Mouse (Mus musculus) hindbrain, embryonic 14.5 days (tissue): ENCODE data around the gene Golim4. TPM values are rescaled to one million over a fixed set of nuclear protein-coding genes. Genes with fewer than 3 reads are reported as not detected.

Experiments used
- ATAC-seq: fragments of 200-750 bp; cut with Nextera tagmentation; 2 replicates; pipeline ENCODE4 v1.8.0; 2017; ENCODE audit warnings: moderate number of reproducible peaks, mild to moderate bottlenecking, moderate TSS enrichment, moderate library complexity; ENCODE audit not compliant: low FRiP score
- DNase-seq: peaks from one replicate; pipeline ENCODE4 v3.0.0-alpha.2; 2015; ENCODE audit warnings: low spot score
- H3K27ac ChIP-seq: fragments of 300-500 bp; sonication (generic); 2 replicates; pipeline ENCODE4 v1.5.1; 2014; ENCODE audit warnings: mild to moderate bottlenecking, moderate library complexity
- H3K27me3 ChIP-seq: fragments of 300-500 bp; sonication (generic); 2 replicates; pipeline ENCODE4 v1.6.1; 2014; ENCODE audit warnings: mild to moderate bottlenecking, low read length, mixed read lengths; ENCODE audit not compliant: control insufficient read depth, insufficient read depth
- H3K36me3 ChIP-seq: fragments of 300-500 bp; sonication (generic); replicated peaks from 2 replicates; pipeline ENCODE4 v1.6.1; 2014; ENCODE audit not compliant: control insufficient read depth, insufficient read depth
- H3K4me1 ChIP-seq: fragments of 300-500 bp; sonication (generic); replicated peaks from 2 replicates; pipeline ENCODE4 v1.6.1; 2014; ENCODE audit warnings: antibody characterized with exemption, low read length, mixed read lengths; ENCODE audit not compliant: control insufficient read depth, insufficient read depth
- H3K4me2 ChIP-seq: fragments of 300-500 bp; sonication (generic); replicated peaks from 2 replicates; pipeline ENCODE4 v1.6.1; 2014; ENCODE audit warnings: mild to moderate bottlenecking, moderate library complexity
- H3K4me3 ChIP-seq: fragments of 300-500 bp; sonication (generic); replicated peaks from 2 replicates; pipeline ENCODE4 v1.5.1; 2014; ENCODE audit warnings: mild to moderate bottlenecking, low read length
- H3K9ac ChIP-seq: fragments of 300-500 bp; sonication (generic); 2 replicates; pipeline ENCODE4 v1.6.1; 2014
- H3K9me3 ChIP-seq: fragments of 300-500 bp; sonication (generic); 2 replicates; pipeline ENCODE4 v1.6.1; 2016; ENCODE audit warnings: low read length; ENCODE audit not compliant: control insufficient read depth
- WGBS: fragments of 180-500 bp; shearing (Covaris S2); extraction: QIAGEN DNeasy Blood & Tissue Kit; methylation state at CpG from one replicate; pipeline ENCODE4 v1.1.7; 2014; 5-methylcytosine and 5-hydroxymethylcytosine counted together
- polyA plus RNA-seq: library from polyadenylated mRNA; unstranded; fragments of >200 nt; fragmentation: Nextera tagmentation; extraction: Ambion mirVana; gene quantifications from 2 replicates; pipeline ENCODE4 v1.2.1, GENCODE M21; 2014

Golim4 gene
- polyA plus RNA-seq, 1 experiment from 2014 or later: 19.6 TPM

GRCm38 (mm10) chr3:75929926-75930548 is 26.7 kb downstream of the Golim4 start:
- H3K27me3 ChIP-seq: no peaks in the 10 kb centered on the region
- H3K27ac ChIP-seq: no peak overlapping the region
- WGBS: 93% methylated on average over 7 of the region's 7 CpGs
- no peak overlapping the region for H3K4me2 ChIP-seq
- H3K36me3 ChIP-seq: no peaks in the 10 kb centered on the region
- H3K4me1 ChIP-seq: no peaks in the 10 kb centered on the region
- DNase-seq (no peak), ATAC-seq (no peak)
- 0 out of 2 replicates have a peak, but pooled peaks cover 3% of the 10 kb centered on the region for H3K9me3 ChIP-seq
- no peak overlapping the region for H3K9ac ChIP-seq
- H3K4me3 ChIP-seq: no peak overlapping the region

GRCm38 (mm10) chr3:75926327-75926726 is 30.4 kb downstream of the Golim4 start:
- H3K27me3 ChIP-seq: no peaks in the 10 kb centered on the region
- H3K9ac ChIP-seq: no peak overlapping the region
- no peak for DNase-seq
- no peak overlapping the region for H3K4me2 ChIP-seq
- no peak overlapping the region for H3K27ac ChIP-seq
- no peaks in the 10 kb centered on the region for H3K9me3 ChIP-seq
- ATAC-seq: no peak
- no peaks in the 10 kb centered on the region for H3K4me1 ChIP-seq
- 80% methylated on average over 3 of the region's 3 CpGs for WGBS
- H3K4me3 ChIP-seq: no peak overlapping the region
- no peaks in the 10 kb centered on the region for H3K36me3 ChIP-seq

- ATAC-seq: no peak
- Histone ChIP-seq H3K9ac (no peak overlapping the region), H3K9me3 (no peaks in the 10 kb centered on the region), H3K4me1 (no peaks in the 10 kb centered on the region), H3K4me3 (no peak overlapping the region), H3K4me2 (no peak overlapping the region), H3K36me3 (no peaks in the 10 kb centered on the region), H3K27me3 (no peaks in the 10 kb centered on the region), H3K27ac (no peak overlapping the region)
- no peak for DNase-seq
- WGBS: 68% methylated on average over 2 of the region's 2 CpGs
Observed at GRCm38 (mm10) chr3:75925123-75925522, 31.6 kb downstream of the Golim4 start.

- no peak overlapping the region for H3K9ac ChIP-seq
- H3K4me3 ChIP-seq: no peak overlapping the region
- H3K4me1 ChIP-seq: no peaks in the 10 kb centered on the region
- H3K9me3 ChIP-seq: no peaks in the 10 kb centered on the region
- DNase-seq: no peak
- no peaks in the 10 kb centered on the region for H3K36me3 ChIP-seq
- no peaks in the 10 kb centered on the region for H3K27me3 ChIP-seq
- no peak overlapping the region for H3K27ac ChIP-seq
- H3K4me2 ChIP-seq: no peak overlapping the region
- WGBS: 93% methylated on average over 17 of the region's 17 CpGs
- ATAC-seq: no peak
Observed at GRCm38 (mm10) chr3:75917770-75918503, 38.8 kb downstream of the Golim4 start.

GRCm38 (mm10) chr3:75912786-75913185 is 44.0 kb downstream of the Golim4 start:
- H3K9ac ChIP-seq: no peak overlapping the region
- ATAC-seq (no peak), DNase-seq (no peak)
- H3K27ac ChIP-seq: no peak overlapping the region
- H3K36me3 ChIP-seq: no peaks in the 10 kb centered on the region
- no peak overlapping the region for H3K4me3 ChIP-seq
- no peaks in the 10 kb centered on the region for H3K4me1 ChIP-seq
- no peak overlapping the region for H3K4me2 ChIP-seq
- H3K27me3 ChIP-seq: no peaks in the 10 kb centered on the region
- H3K9me3 ChIP-seq: no peaks in the 10 kb centered on the region
- WGBS: 79% methylated on average over 4 of the region's 4 CpGs

- H3K4me2 ChIP-seq: no peak overlapping the region
- ATAC-seq (no peak), DNase-seq (no peak)
- peaks cover 5% of the 10 kb centered on the region; the same call in 1 of the 2 replicates for H3K36me3 ChIP-seq
- no peaks in the 10 kb centered on the region for H3K4me1 ChIP-seq
- no peak overlapping the region for H3K27ac ChIP-seq
- no peaks in the 10 kb centered on the region for H3K9me3 ChIP-seq
- no peak overlapping the region for H3K9ac ChIP-seq
- H3K27me3 ChIP-seq: no peaks in the 10 kb centered on the region
- H3K4me3 ChIP-seq: no peak overlapping the region
Observed at GRCm38 (mm10) chr3:75910768-75911167, 46.0 kb downstream of the Golim4 start.

- H3K36me3 ChIP-seq: peaks cover 5% of the 10 kb centered on the region; the same call in 1 of the 2 replicates
- H3K4me3 ChIP-seq: no peak overlapping the region
- H3K4me2 ChIP-seq: no peak overlapping the region
- no peak overlapping the region for H3K27ac ChIP-seq
- WGBS: 16% methylated on average over 4 of the region's 4 CpGs
- H3K4me1 ChIP-seq: no peaks in the 10 kb centered on the region
- ATAC-seq (peak; percentile 80), DNase-seq (peak; percentile 77)
- no peaks in the 10 kb centered on the region for H3K27me3 ChIP-seq
- H3K9me3 ChIP-seq: no peaks in the 10 kb centered on the region
- no peak overlapping the region for H3K9ac ChIP-seq
Observed at GRCm38 (mm10) chr3:75910257-75910656, 46.5 kb downstream of the Golim4 start.

GRCm38 (mm10) chr3:75901903-75902598 is 54.7 kb downstream of the Golim4 start:
- Histone ChIP-seq H3K36me3 (peaks cover 8% of the 10 kb centered on the region), H3K9ac (no peak overlapping the region), H3K4me3 (no peak overlapping the region), H3K9me3 (no peaks in the 10 kb centered on the region), H3K27me3 (no peaks in the 10 kb centered on the region), H3K4me1 (no peaks in the 10 kb centered on the region), H3K4me2 (no peak overlapping the region), H3K27ac (no peak overlapping the region)
- DNase-seq (peak; percentile 28), ATAC-seq (0 out of 2 replicates have a peak, but pooled peaks have one; percentile 34)
- WGBS: 71% methylated on average over 11 of the region's 11 CpGs

- 96% methylated on average over 5 of the region's 5 CpGs for WGBS
- no peak overlapping the region for H3K9ac ChIP-seq
- no peaks in the 10 kb centered on the region for H3K27me3 ChIP-seq
Observed at GRCm38 (mm10) chr3:75895075-75895474, 61.7 kb downstream of the Golim4 start.

More at GRCm38 (mm10) chr3:75895075-75895474, 61.7 kb downstream of the Golim4 start:
- ATAC-seq: no peak
- H3K4me3 ChIP-seq: no peak overlapping the region
- H3K4me2 ChIP-seq: no peak overlapping the region
- no peaks in the 10 kb centered on the region for H3K9me3 ChIP-seq
- peaks cover 23% of the 10 kb centered on the region for H3K36me3 ChIP-seq
- no peak overlapping the region for H3K27ac ChIP-seq
- no peak for DNase-seq
- no peaks in the 10 kb centered on the region for H3K4me1 ChIP-seq
